Mouse (Mus musculus): ENCODE data around the gene Pip5k1c.

Gene Pip5k1c

GRCm38 (mm10) chr10:81292554-81293333 lies at the start of gene Pip5k1c:
Gene Pip5k1c (plus strand): TSS chr10:81292963.
- in situ Hi-C loops (cut with MboI, MseI), result no loop called here

GRCm38 (mm10) chr10:81244146-81244545 lies 48.6 kb upstream of the Pip5k1c start:
- in situ Hi-C loops (cut with MboI, MseI), result loop anchor here (25.0 kb wide), 1 partner anchor 1393 kb away; the partner anchor contains the start of gene Tdg

GRCm38 (mm10) chr10:81244595-81244994 lies 48.2 kb upstream of the Pip5k1c start:
- in situ Hi-C loops (cut with MboI, MseI), result loop anchor here (25.0 kb wide), 1 partner anchor 1393 kb away; the partner anchor contains the start of gene Tdg

GRCm38 (mm10) chr10:81245166-81245565 lies 47.6 kb upstream of the Pip5k1c start:
- in situ Hi-C loops (cut with MboI, MseI), result loop anchor here (25.0 kb wide), 1 partner anchor 1392 kb away; the partner anchor contains the start of gene Tdg

- in situ Hi-C loops (cut with MboI, MseI), result loop anchor here (25.0 kb wide), 1 partner anchor 1389 kb away; the partner anchor contains the start of gene Tdg
Observed at GRCm38 (mm10) chr10:81247804-81248203, 45.0 kb upstream of the Pip5k1c start.

- in situ Hi-C loops (cut with MboI, MseI), result loop anchor here (25.0 kb wide), 1 partner anchor 1388 kb away; the partner anchor contains the start of gene Tdg
Observed at GRCm38 (mm10) chr10:81249442-81249841, 43.3 kb upstream of the Pip5k1c start.

- in situ Hi-C loops (cut with MboI, MseI), result no loop called here
Observed at GRCm38 (mm10) chr10:81252424-81253419, 40.0 kb upstream of the Pip5k1c start, which contains the start of gene Matk. Gene Matk (plus strand): TSS chr10:81252935.

- in situ Hi-C loops (cut with MboI, MseI), result no loop called here
Observed at GRCm38 (mm10) chr10:81254886-81255285, 37.9 kb upstream of the Pip5k1c start.

- in situ Hi-C loops (cut with MboI, MseI), result no loop called here
Observed at GRCm38 (mm10) chr10:81257158-81258039, 35.4 kb upstream of the Pip5k1c start.

GRCm38 (mm10) chr10:81259225-81259884 lies 33.4 kb upstream of the Pip5k1c start:
- in situ Hi-C loops (cut with MboI, MseI), result no loop called here

GRCm38 (mm10) chr10:81261025-81261424 lies 31.7 kb upstream of the Pip5k1c start:
- in situ Hi-C loops (cut with MboI, MseI), result no loop called here

- in situ Hi-C loops (cut with MboI, MseI), result no loop called here
Observed at GRCm38 (mm10) chr10:81265540-81265939, 27.2 kb upstream of the Pip5k1c start.

- in situ Hi-C loops (cut with MboI, MseI), result no loop called here
Observed at GRCm38 (mm10) chr10:81266211-81267105, 26.3 kb upstream of the Pip5k1c start, which contains the start of the genes Mrpl54 and Apba3. Gene Mrpl54 (minus strand): TSS chr10:81266934. Gene Apba3 (plus strand): TSS chr10:81266960.

GRCm38 (mm10) chr10:81268056-81268455 lies 24.7 kb upstream of the Pip5k1c start:
- in situ Hi-C loops (cut with MboI, MseI), result no loop called here

- in situ Hi-C loops (cut with MboI, MseI), result no loop called here
Observed at GRCm38 (mm10) chr10:81268643-81269412, 23.9 kb upstream of the Pip5k1c start.

GRCm38 (mm10) chr10:81272356-81272755 lies 20.4 kb upstream of the Pip5k1c start:
- in situ Hi-C loops (cut with MboI, MseI), result loop anchor here (5.0 kb wide), 1 partner anchor 65 kb away; no protein-coding TSS in a partner anchor

GRCm38 (mm10) chr10:81273842-81274241 lies 18.9 kb upstream of the Pip5k1c start:
- in situ Hi-C loops (cut with MboI, MseI), result loop anchor here (5.0 kb wide), 1 partner anchor 67 kb away; no protein-coding TSS in a partner anchor

GRCm38 (mm10) chr10:81277676-81278075 lies 15.1 kb upstream of the Pip5k1c start:
- in situ Hi-C loops (cut with MboI, MseI), result no loop called here
